Mouse (Mus musculus): ENCODE results near the gene Smad3. TPM values are rescaled to one million over a fixed set of nuclear protein-coding genes. Genes with fewer than 3 reads are reported as not detected.

Gene Smad3
- polyA plus RNA-seq, 1 experiment, result 2.8 TPM

GRCm38 (mm10) chr9:63726088-63727010 lies 31.4 kb downstream of the Smad3 start:
- no peak for TF ChIP-seq GATA1 (IDR thresholded peaks at IDR 0.05; ENCODE audit: borderline replicate concordance, low read length)
- TF ChIP-seq FLI1 (IDR thresholded peaks at IDR 0.05; ENCODE audit: low read length), result no peak
- peak overlapping the region; percentile 83 for H3K4me3 ChIP-seq (replicated peaks)
- H3K4me1 ChIP-seq, result peaks cover 100% of the 10 kb centered on the region
- H3K9me3 ChIP-seq, result no peaks in the 10 kb centered on the region
- no peaks in the 10 kb centered on the region for H3K27me3 ChIP-seq (replicated peaks)
- peaks cover 66% of the 10 kb centered on the region for H3K36me3 ChIP-seq (replicated peaks; ENCODE audit: low read length)

- peaks cover 100% of the 10 kb centered on the region for H3K4me1 ChIP-seq
- H3K4me3 ChIP-seq (replicated peaks), result no peak overlapping the region
- TF ChIP-seq FLI1 (IDR thresholded peaks at IDR 0.05; ENCODE audit: low read length) (no peak), GATA1 (IDR thresholded peaks at IDR 0.05; ENCODE audit: borderline replicate concordance, low read length) (no peak)
- no peaks in the 10 kb centered on the region for H3K27me3 ChIP-seq (replicated peaks)
- peaks cover 58% of the 10 kb centered on the region for H3K36me3 ChIP-seq (replicated peaks; ENCODE audit: low read length)
- no peaks in the 10 kb centered on the region for H3K9me3 ChIP-seq
Measured at GRCm38 (mm10) chr9:63724750-63725149, 33.0 kb downstream of the Smad3 start.

GRCm38 (mm10) chr9:63722918-63723317 lies 34.9 kb downstream of the Smad3 start:
- no peaks in the 10 kb centered on the region for H3K9me3 ChIP-seq
- H3K36me3 ChIP-seq (replicated peaks; ENCODE audit: low read length), result peaks cover 58% of the 10 kb centered on the region
- no peak overlapping the region for H3K4me3 ChIP-seq (replicated peaks)
- H3K4me1 ChIP-seq, result peaks cover 100% of the 10 kb centered on the region
- no peaks in the 10 kb centered on the region for H3K27me3 ChIP-seq (replicated peaks)
- no peak for TF ChIP-seq FLI1 (IDR thresholded peaks at IDR 0.05; ENCODE audit: low read length)
- TF ChIP-seq GATA1 (IDR thresholded peaks at IDR 0.05; ENCODE audit: borderline replicate concordance, low read length), result no peak

- Histone ChIP-seq H3K4me1 (peaks cover 100% of the 10 kb centered on the region), H3K4me3 (replicated peaks) (peak overlapping the region; percentile 83), H3K9me3 (no peaks in the 10 kb centered on the region), H3K27me3 (replicated peaks) (no peaks in the 10 kb centered on the region), H3K36me3 (replicated peaks; ENCODE audit: low read length) (peaks cover 62% of the 10 kb centered on the region)
- TF ChIP-seq GATA1 (IDR thresholded peaks at IDR 0.05; ENCODE audit: borderline replicate concordance, low read length) (no peak), FLI1 (IDR thresholded peaks at IDR 0.05; ENCODE audit: low read length) (no peak)
Measured at GRCm38 (mm10) chr9:63722350-63722749, 35.4 kb downstream of the Smad3 start.

- Histone ChIP-seq H3K36me3 (replicated peaks; ENCODE audit: low read length) (peaks cover 62% of the 10 kb centered on the region), H3K4me3 (replicated peaks) (peak overlapping the region; percentile 83), H3K4me1 (peaks cover 100% of the 10 kb centered on the region), H3K27me3 (replicated peaks) (no peaks in the 10 kb centered on the region), H3K9me3 (no peaks in the 10 kb centered on the region)
- no peak for TF ChIP-seq GATA1 (IDR thresholded peaks at IDR 0.05; ENCODE audit: borderline replicate concordance, low read length)
- no peak for TF ChIP-seq FLI1 (IDR thresholded peaks at IDR 0.05; ENCODE audit: low read length)
Measured at GRCm38 (mm10) chr9:63721573-63722275, 36.1 kb downstream of the Smad3 start.

- Histone ChIP-seq H3K27me3 (replicated peaks) (no peaks in the 10 kb centered on the region), H3K4me1 (peaks cover 100% of the 10 kb centered on the region), H3K4me3 (replicated peaks) (peak overlapping the region; percentile 72), H3K36me3 (replicated peaks; ENCODE audit: low read length) (peaks cover 58% of the 10 kb centered on the region), H3K9me3 (no peaks in the 10 kb centered on the region)
- TF ChIP-seq FLI1 (IDR thresholded peaks at IDR 0.05; ENCODE audit: low read length), result no peak
Measured at GRCm38 (mm10) chr9:63720715-63721114, 37.1 kb downstream of the Smad3 start.

GRCm38 (mm10) chr9:63719770-63720440 lies 37.9 kb downstream of the Smad3 start:
- H3K9me3 ChIP-seq, result no peaks in the 10 kb centered on the region
- H3K27me3 ChIP-seq (replicated peaks), result no peaks in the 10 kb centered on the region
- peaks cover 100% of the 10 kb centered on the region for H3K4me1 ChIP-seq
- H3K36me3 ChIP-seq (replicated peaks; ENCODE audit: low read length), result peaks cover 50% of the 10 kb centered on the region
- peak overlapping the region; percentile 11 for H3K4me3 ChIP-seq (replicated peaks)
- no peak for TF ChIP-seq GATA1 (IDR thresholded peaks at IDR 0.05; ENCODE audit: borderline replicate concordance, low read length)
- no peak for TF ChIP-seq FLI1 (IDR thresholded peaks at IDR 0.05; ENCODE audit: low read length)

- TF ChIP-seq GATA1 (IDR thresholded peaks at IDR 0.05; ENCODE audit: borderline replicate concordance, low read length), result no peak
- H3K36me3 ChIP-seq (replicated peaks; ENCODE audit: low read length), result peaks cover 43% of the 10 kb centered on the region
- H3K9me3 ChIP-seq, result no peaks in the 10 kb centered on the region
- H3K4me3 ChIP-seq (replicated peaks), result peak overlapping the region; percentile 48
- no peaks in the 10 kb centered on the region for H3K27me3 ChIP-seq (replicated peaks)
- peaks cover 100% of the 10 kb centered on the region for H3K4me1 ChIP-seq
Measured at GRCm38 (mm10) chr9:63718735-63719358, 38.9 kb downstream of the Smad3 start.

- TF ChIP-seq FLI1 (IDR thresholded peaks at IDR 0.05; ENCODE audit: low read length) (no peak), GATA1 (IDR thresholded peaks at IDR 0.05; ENCODE audit: borderline replicate concordance, low read length) (no peak)
- H3K4me1 ChIP-seq, result peaks cover 100% of the 10 kb centered on the region
- H3K9me3 ChIP-seq, result no peaks in the 10 kb centered on the region
Measured at GRCm38 (mm10) chr9:63718170-63718569, 39.6 kb downstream of the Smad3 start.

More at GRCm38 (mm10) chr9:63718170-63718569, 39.6 kb downstream of the Smad3 start:
- H3K36me3 ChIP-seq (replicated peaks; ENCODE audit: low read length), result peaks cover 41% of the 10 kb centered on the region
- peak overlapping the region; percentile 48 for H3K4me3 ChIP-seq (replicated peaks)
- no peaks in the 10 kb centered on the region for H3K27me3 ChIP-seq (replicated peaks)
